Mouse (Mus musculus) MEL (cell line): ENCODE data around the gene Daam1. TPM values are rescaled to one million over a fixed set of nuclear protein-coding genes. Genes with fewer than 3 reads are reported as not detected.

Experiments used
- DNase-seq: peaks from one replicate; pipeline ENCODE4 v3.0.0; 2011; ENCODE audit warnings: low read depth, low spot score
- H3K27ac ChIP-seq: 2 replicates; pipeline ENCODE4 v1.5.1; 2012; ENCODE audit warnings: low read depth, mild to moderate bottlenecking, control low read depth, low read length, moderate library complexity; ENCODE audit not compliant: control insufficient read depth
- H3K27me3 ChIP-seq, 2 experiments: fragments of 150-350 bp in 1 of 2; sonication (generic) in 1 of 2; 2 replicates each; pipeline ENCODE4 v1.6.1; 2012; ENCODE audit warnings: low read length in 2 of 2, mild to moderate bottlenecking in 2 of 2, improper control_type of control experiment in 1 of 2, moderate library complexity in 1 of 2; ENCODE audit not compliant: insufficient read depth in 2 of 2, control insufficient read depth in 1 of 2
- H3K36me3 ChIP-seq, 2 experiments: 2 replicates each; pipeline ENCODE4 v1.6.1; 2012 to 2014; ENCODE audit warnings: low read length in 2 of 2, improper control_type of control experiment in 1 of 2, inconsistent platforms in 1 of 2, mild to moderate bottlenecking in 1 of 2; ENCODE audit not compliant: insufficient read depth in 2 of 2, control insufficient read depth in 1 of 2
- H3K4me1 ChIP-seq, 2 experiments: fragments of 150-350 bp in 1 of 2; sonication (generic) in 1 of 2; 2 replicates each; pipeline ENCODE4 v1.6.1; 2012; ENCODE audit warnings: low read length in 2 of 2, improper control_type of control experiment in 1 of 2, mild to moderate bottlenecking in 1 of 2; ENCODE audit not compliant: insufficient read depth in 2 of 2, control insufficient read depth in 1 of 2
- H3K4me3 ChIP-seq, 2 experiments: fragments of 150-350 bp in 1 of 2; sonication (generic) in 1 of 2; 2 replicates each; pipeline ENCODE4 v1.5.1; 2012; ENCODE audit warnings: low read depth in 2 of 2, low read length in 2 of 2, mild to moderate bottlenecking in 2 of 2, moderate library complexity in 2 of 2, control low read depth in 1 of 2, improper control_type of control experiment in 1 of 2; ENCODE audit not compliant: control insufficient read depth in 1 of 2, insufficient read depth in 1 of 2
- H3K79me2 ChIP-seq: 2 replicates; pipeline ENCODE4 v1.6.1; 2012; ENCODE audit warnings: mild to moderate bottlenecking, low read length, moderate library complexity; ENCODE audit not compliant: control insufficient read depth, poor library complexity, insufficient read depth
- H3K9ac ChIP-seq: 2 replicates; pipeline ENCODE4 v1.6.1; 2012; ENCODE audit warnings: low read depth, mild to moderate bottlenecking, control low read depth, low read length, moderate library complexity; ENCODE audit not compliant: control insufficient read depth, poor library complexity, severe bottlenecking
- H3K9me3 ChIP-seq: fragments of 150-350 bp; sonication (generic); replicated peaks from 2 replicates; pipeline ENCODE4 v1.6.1; 2012; ENCODE audit warnings: mild to moderate bottlenecking, low read length, improper control_type of control experiment, moderate library complexity; ENCODE audit not compliant: insufficient read depth
- BHLHE40 ChIP-seq: IDR thresholded peaks from 2 replicates; pipeline ENCODE4 v1.6.1; 2012; ENCODE audit warnings: low read depth, mild to moderate bottlenecking, inconsistent platforms, low read length, improper control_type of control experiment, borderline replicate concordance
- E2F4 ChIP-seq: IDR thresholded peaks from 2 replicates; pipeline ENCODE4 v1.6.1; 2011; ENCODE audit warnings: low read depth, low read length, improper control_type of control experiment, borderline replicate concordance
- EP300 ChIP-seq, 2 experiments: IDR thresholded peaks; 2 replicates each; pipeline ENCODE4 v1.6.1; 2011; ENCODE audit warnings: improper control_type of control experiment in 2 of 2, low read length in 2 of 2, low read depth in 1 of 2, mild to moderate bottlenecking in 1 of 2
- ETS1 ChIP-seq: IDR thresholded peaks from 2 replicates; pipeline ENCODE4 v1.6.1; 2012; ENCODE audit warnings: low read depth, mild to moderate bottlenecking, inconsistent platforms, low read length, improper control_type of control experiment, moderate library complexity
- GATA1 ChIP-seq: IDR thresholded peaks from 2 replicates; pipeline ENCODE4 v1.6.1; 2011; ENCODE audit warnings: low read depth, low read length, improper control_type of control experiment
- HCFC1 ChIP-seq: IDR thresholded peaks from 2 replicates; pipeline ENCODE4 v1.6.1; 2012; ENCODE audit warnings: low read depth, mild to moderate bottlenecking, inconsistent platforms, low read length, improper control_type of control experiment, moderate library complexity
- KAT2A ChIP-seq: conservative IDR thresholded peaks from 2 replicates; pipeline ENCODE4 v1.6.1; 2012; ENCODE audit warnings: low read depth, low read length, improper control_type of control experiment, inconsistent platforms
- MAFK ChIP-seq: IDR thresholded peaks from 2 replicates; pipeline ENCODE4 v1.6.1; 2011; ENCODE audit warnings: low read depth, mild to moderate bottlenecking, low read length, improper control_type of control experiment, borderline replicate concordance
- MAX ChIP-seq: IDR thresholded peaks from 2 replicates; pipeline ENCODE4 v1.6.1; 2011; ENCODE audit warnings: low read length, improper control_type of control experiment
- MAZ ChIP-seq: IDR thresholded peaks from 2 replicates; pipeline ENCODE4 v1.6.1; 2012; ENCODE audit warnings: low read depth, mild to moderate bottlenecking, inconsistent platforms, low read length, improper control_type of control experiment
- MEF2A ChIP-seq: IDR thresholded peaks from 2 replicates; pipeline ENCODE4 v1.6.1; 2014; ENCODE audit warnings: low read depth, mild to moderate bottlenecking, inconsistent platforms, low read length, improper control_type of control experiment; ENCODE audit not compliant: poor library complexity, insufficient replicate concordance, severe bottlenecking; ENCODE audit errors: extremely low read depth
- MXI1 ChIP-seq: IDR thresholded peaks from 2 replicates; pipeline ENCODE4 v1.6.1; 2011; ENCODE audit warnings: mild to moderate bottlenecking, low read depth, low read length, improper control_type of control experiment
- MYB ChIP-seq: IDR thresholded peaks from 2 replicates; pipeline ENCODE4 v1.6.1; 2011; ENCODE audit warnings: mild to moderate bottlenecking, low read depth, low read length, improper control_type of control experiment
- MYC ChIP-seq: IDR thresholded peaks from 2 replicates; pipeline ENCODE4 v1.6.1; 2011; ENCODE audit warnings: low read depth, mild to moderate bottlenecking, low read length, improper control_type of control experiment, moderate library complexity
- NELFE ChIP-seq: IDR thresholded peaks from 2 replicates; pipeline ENCODE4 v1.6.1; 2011; ENCODE audit warnings: low read depth, low read length, improper control_type of control experiment
- NRF1 ChIP-seq: IDR thresholded peaks from 2 replicates; pipeline ENCODE4 v1.6.1; 2014; ENCODE audit warnings: low read depth, mild to moderate bottlenecking, inconsistent platforms, low read length, improper control_type of control experiment, moderate library complexity; ENCODE audit not compliant: poor library complexity, insufficient read depth, severe bottlenecking
- POLR2AphosphoS2 ChIP-seq: IDR thresholded peaks from 2 replicates; pipeline ENCODE4 v1.6.1; 2011; ENCODE audit warnings: low read length, improper control_type of control experiment
- POLR2AphosphoS5 ChIP-seq: IDR thresholded peaks from 2 replicates; pipeline ENCODE4 v1.6.1; 2012; ENCODE audit warnings: low read depth, borderline replicate concordance, mild to moderate bottlenecking, inconsistent platforms, low read length, moderate library complexity, mixed read lengths
- RAD21 ChIP-seq: IDR thresholded peaks from 2 replicates; pipeline ENCODE4 v1.6.1; 2011; ENCODE audit warnings: mild to moderate bottlenecking, low read depth, low read length, improper control_type of control experiment
- RCOR1 ChIP-seq: IDR thresholded peaks from 2 replicates; pipeline ENCODE4 v1.6.1; 2012; ENCODE audit warnings: low read depth, mild to moderate bottlenecking, inconsistent platforms, low read length, improper control_type of control experiment
- SIN3A ChIP-seq: IDR thresholded peaks from 2 replicates; pipeline ENCODE4 v1.6.1; 2012; ENCODE audit warnings: low read length, improper control_type of control experiment, inconsistent platforms
- TAL1 ChIP-seq: IDR thresholded peaks from 2 replicates; pipeline ENCODE4 v1.6.1; 2012; ENCODE audit warnings: mild to moderate bottlenecking, inconsistent platforms, low read length, moderate library complexity, mixed read lengths
- TBP ChIP-seq: IDR thresholded peaks from 2 replicates; pipeline ENCODE4 v1.8.0; 2011; ENCODE audit warnings: low read depth, low read length, improper control_type of control experiment
- TCF12 ChIP-seq: IDR thresholded peaks from 2 replicates; pipeline ENCODE4 v1.6.1; 2014; ENCODE audit warnings: low read depth, mild to moderate bottlenecking, inconsistent platforms, low read length, improper control_type of control experiment, moderate library complexity
- USF1 ChIP-seq: IDR thresholded peaks from 2 replicates; pipeline ENCODE4 v1.6.1; 2014; ENCODE audit warnings: low read depth, mild to moderate bottlenecking, inconsistent platforms, low read length, improper control_type of control experiment, moderate library complexity
- USF2 ChIP-seq, 2 experiments: IDR thresholded peaks; 2 replicates each; pipeline ENCODE4 v1.6.1; 2011 to 2012; ENCODE audit warnings: improper control_type of control experiment in 2 of 2, low read length in 2 of 2, borderline replicate concordance in 1 of 2, inconsistent platforms in 1 of 2, low read depth in 1 of 2, mild to moderate bottlenecking in 1 of 2; ENCODE audit not compliant: insufficient read depth in 1 of 2
- ZC3H11A ChIP-seq: IDR thresholded peaks from 2 replicates; pipeline ENCODE4 v1.6.1; 2012; ENCODE audit warnings: low read depth, mild to moderate bottlenecking, inconsistent platforms, low read length, improper control_type of control experiment
- ZKSCAN1 ChIP-seq: IDR thresholded peaks from 2 replicates; pipeline ENCODE4 v1.6.1; 2012; ENCODE audit warnings: low read depth, mild to moderate bottlenecking, inconsistent platforms, low read length, improper control_type of control experiment, moderate library complexity
- polyA plus RNA-seq, 2 experiments: library from polyadenylated mRNA; stranded (reverse) in 1 of 2; unstranded in 1 of 2; fragments of >175 nt in 1 of 2; fragments of >200 nt in 1 of 2; gene quantifications; 2 replicates each; pipeline versions ENCODE4 v1.2.1 to v1.2.4; 2012; ENCODE audit warnings: low replicate concordance in 2 of 2, low read depth in 1 of 2; ENCODE audit not compliant: insufficient read length in 2 of 2, insufficient read depth in 1 of 2, missing spikeins in 1 of 2
- total RNA-seq: library from RNA; depleted of rRNA; stranded (reverse); fragments of 300-350 nt; gene quantifications from 2 replicates; pipeline ENCODE4 v1.2.3, GENCODE M21; 2012

The Daam1 gene
- total and polyA plus RNA-seq, 3 experiments = 9.2 to 12.0 TPM; not detected in 1

DNA sequence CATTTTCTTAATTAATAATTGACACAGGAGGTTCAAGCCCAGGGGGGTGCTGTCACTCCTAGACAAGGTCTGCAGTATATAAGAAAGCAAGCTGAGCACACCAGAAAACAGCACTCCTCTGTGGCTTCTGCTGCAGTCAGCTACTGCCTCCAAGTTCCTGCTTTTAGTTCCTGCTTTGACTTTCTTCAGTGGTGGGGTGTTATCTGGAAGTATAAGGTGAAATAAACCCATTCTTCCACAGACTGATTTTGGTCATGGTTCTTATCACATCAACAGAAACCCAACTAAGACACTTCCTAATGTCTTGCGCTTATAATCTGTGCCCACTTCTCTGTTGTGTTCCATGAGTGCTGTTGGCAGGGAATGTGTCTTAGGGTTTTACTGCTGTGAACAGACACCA, 71.4 kb downstream of the Daam1 start:
- TF ChIP-seq RAD21 (no peak), TBP (0 out of 2 replicates have a peak, but pooled peaks have one; percentile 24), SIN3A (0 out of 2 replicates have a peak, but pooled peaks have one; percentile 31), GATA1 (peak; percentile 72), USF2 (IDR thresholded peaks at IDR 0.05; ENCODE audit: borderline replicate concordance in 1 of 2, insufficient read depth in 1 of 2, low read depth in 1 of 2, low read length in 2 of 2) (no peak), EP300 (IDR thresholded peaks at IDR 0.05; ENCODE audit: low read depth in 1 of 2, low read length in 2 of 2) (peak; percentile 52 to 71), POLR2AphosphoS2 (no peak), E2F4 (no peak), MYC (0 out of 2 replicates have a peak, but pooled peaks have one; percentile 27), MYB (no peak), POLR2AphosphoS5 (no peak), TAL1 (0 out of 2 replicates have a peak, but pooled peaks have one; percentile 7), MAX (no peak), RCOR1 (peak; percentile 88), NELFE (no peak), TCF12 (0 out of 2 replicates have a peak, but pooled peaks have one; percentile 35), ZKSCAN1 (0 out of 2 replicates have a peak, but pooled peaks have one; percentile 22), ETS1 (peak; percentile 52; the same call in 1 of the 2 replicates)
- H3K4me1 ChIP-seq = peaks cover 14 to 17% of the 10 kb centered on the region in 2 experiments
- no peak overlapping the region for H3K9ac ChIP-seq
- DNase-seq = peak; percentile 70
- H3K27ac ChIP-seq = peak overlapping the region; percentile 33
- no peaks in the 10 kb centered on the region for H3K79me2 ChIP-seq
- H3K9me3 ChIP-seq = no peaks in the 10 kb centered on the region
- no peaks in the 10 kb centered on the region for H3K27me3 ChIP-seq
- H3K36me3 ChIP-seq = peaks cover 7 to 22% of the 10 kb centered on the region in 2 experiments
- H3K4me3 ChIP-seq = no peak overlapping the region

DNA sequence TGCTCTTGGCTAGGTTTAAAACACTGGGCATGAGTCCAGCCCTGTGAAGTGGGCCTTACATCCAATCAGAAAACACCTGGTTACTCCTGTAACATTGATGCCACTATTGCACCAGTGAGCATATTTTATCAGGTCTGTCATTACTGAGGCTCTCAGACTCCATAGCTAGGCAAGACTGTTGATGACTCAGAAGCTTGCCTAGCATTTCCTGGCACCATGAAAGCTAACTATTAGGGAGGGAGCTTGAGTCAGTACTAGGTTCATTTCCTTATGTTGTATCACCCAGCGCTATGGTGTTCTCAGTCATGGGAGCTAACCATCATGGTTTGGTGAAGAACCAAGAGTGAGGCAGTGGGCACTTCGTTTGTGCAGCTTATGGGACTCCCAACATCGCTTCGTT, 72.3 kb downstream of the Daam1 start:
- Histone ChIP-seq H3K9me3 (no peaks in the 10 kb centered on the region), H3K27ac (0 out of 2 replicates have a peak overlapping the region, but pooled peaks have one; percentile 9), H3K36me3 (peaks cover 7 to 22% of the 10 kb centered on the region in 2 experiments), H3K79me2 (no peaks in the 10 kb centered on the region), H3K4me1 (peaks cover 14 to 17% of the 10 kb centered on the region in 2 experiments), H3K27me3 (no peaks in the 10 kb centered on the region), H3K9ac (no peak overlapping the region), H3K4me3 (no peak overlapping the region)
- peak; percentile 23 for DNase-seq
- no peak for TF ChIP-seq USF2 (IDR thresholded peaks at IDR 0.05; ENCODE audit: borderline replicate concordance in 1 of 2, insufficient read depth in 1 of 2, low read depth in 1 of 2, low read length in 2 of 2)
- no peak for TF ChIP-seq ZC3H11A
- TF ChIP-seq MAX = no peak
- TF ChIP-seq POLR2AphosphoS2 = no peak
- TF ChIP-seq NRF1 = no peak
- TF ChIP-seq HCFC1 = no peak
- no peak for TF ChIP-seq MAFK
- no peak for TF ChIP-seq RAD21
- TF ChIP-seq GATA1 = no peak
- TF ChIP-seq KAT2A = no peak
- no peak for TF ChIP-seq MXI1
- no peak for TF ChIP-seq MEF2A
- no peak for TF ChIP-seq BHLHE40
- no peak for TF ChIP-seq MAZ
- TF ChIP-seq USF1 = no peak
